Mouse (Mus musculus) stomach, postnatal 0 days (tissue): ENCODE measurements around the gene Pkd1l2.

Source experiments
- CTCF ChIP-seq: IDR thresholded peaks from 2 replicates; pipeline ENCODE4 v1.5.1; 2016; ENCODE audit warnings: antibody characterized with exemption, low read depth, mild to moderate bottlenecking, moderate library complexity
- EP300 ChIP-seq: optimal IDR thresholded peaks from 2 replicates; pipeline ENCODE3; 2016; ENCODE audit warnings: antibody characterized with exemption

- TF ChIP-seq CTCF (no peak), EP300 (no peak)
These were observed 42.4 kb downstream of the Pkd1l2 start for GRCm38 (mm10) chr8:117039843-117040242.
